Mouse (Mus musculus) neural tube, embryonic 10.5 days (tissue): ENCODE results near the gene Stk4.

Experiments used
- DNase-seq: peaks from one replicate; pipeline ENCODE4 v3.0.0-alpha.2; 2017; ENCODE audit warnings: low spot score; ENCODE audit errors: extremely low spot score

Gene Stk4

DNA sequence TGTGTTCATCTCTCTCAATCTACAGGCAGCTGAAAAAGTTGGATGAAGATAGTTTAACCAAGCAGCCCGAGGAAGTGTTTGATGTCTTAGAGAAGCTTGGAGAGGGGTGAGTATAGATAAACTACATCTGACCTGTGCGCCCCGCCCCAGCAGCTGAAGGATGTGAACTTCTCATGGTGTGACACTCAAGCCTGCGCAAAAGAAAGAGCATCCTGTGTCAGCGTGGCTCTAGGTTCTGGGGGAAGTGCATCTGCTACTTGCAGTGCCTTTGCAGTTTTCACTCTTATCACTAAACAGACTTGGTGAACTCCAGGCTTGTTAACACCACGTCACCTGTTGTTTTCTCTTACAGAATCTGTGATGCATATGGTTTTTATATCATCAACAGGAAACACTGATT lies 9.4 kb downstream of the Stk4 start:
- DNase-seq, result no peak

GRCm38 (mm10) chr2:164081577-164081976 lies 11.5 kb downstream of the Stk4 start:
- no peak for DNase-seq

DNA sequence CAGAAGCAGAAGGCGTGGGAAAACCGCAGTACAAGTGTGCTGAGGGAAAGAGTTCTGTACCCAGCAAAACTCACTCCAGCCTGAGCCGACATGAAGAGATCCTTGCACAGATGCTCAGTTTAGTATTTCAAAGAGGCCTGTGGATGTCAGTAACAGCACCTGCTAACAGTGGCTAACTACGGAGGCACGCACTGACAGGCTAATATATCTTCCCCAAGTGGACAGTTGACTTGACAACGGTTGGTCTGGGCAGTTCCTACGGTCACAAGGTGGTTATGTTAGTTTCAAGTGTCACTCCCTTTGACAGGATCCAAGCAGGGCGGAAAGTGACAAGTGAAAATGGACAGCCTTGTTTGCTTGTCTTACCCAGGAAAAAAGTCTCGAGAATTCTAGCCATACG lies 12.1 kb downstream of the Stk4 start:
- no peak for DNase-seq

GRCm38 (mm10) chr2:164083609-164084341 lies 13.7 kb downstream of the Stk4 start:
- no peak for DNase-seq

DNA sequence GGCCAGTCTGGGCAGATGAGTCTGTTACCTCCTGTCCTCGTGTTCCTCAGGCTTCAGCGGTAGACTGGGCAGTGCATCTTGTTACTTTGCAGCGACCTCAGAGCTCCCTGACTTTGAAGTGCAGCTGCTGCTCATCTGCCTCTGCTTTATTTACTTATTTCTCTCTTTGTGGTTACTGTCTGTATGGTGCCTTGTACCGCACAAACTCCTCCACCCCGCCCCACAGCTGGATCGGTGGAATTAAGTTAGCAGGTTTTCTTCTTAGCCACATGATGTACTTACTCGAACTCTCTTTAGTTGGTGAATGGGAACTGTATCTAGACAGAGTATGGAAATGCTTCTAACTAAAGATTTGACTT lies 14.2 kb downstream of the Stk4 start:
- no peak for DNase-seq

- no peak for DNase-seq
These were observed 17.4 kb downstream of the Stk4 start for GRCm38 (mm10) chr2:164087416-164088017.

DNA sequence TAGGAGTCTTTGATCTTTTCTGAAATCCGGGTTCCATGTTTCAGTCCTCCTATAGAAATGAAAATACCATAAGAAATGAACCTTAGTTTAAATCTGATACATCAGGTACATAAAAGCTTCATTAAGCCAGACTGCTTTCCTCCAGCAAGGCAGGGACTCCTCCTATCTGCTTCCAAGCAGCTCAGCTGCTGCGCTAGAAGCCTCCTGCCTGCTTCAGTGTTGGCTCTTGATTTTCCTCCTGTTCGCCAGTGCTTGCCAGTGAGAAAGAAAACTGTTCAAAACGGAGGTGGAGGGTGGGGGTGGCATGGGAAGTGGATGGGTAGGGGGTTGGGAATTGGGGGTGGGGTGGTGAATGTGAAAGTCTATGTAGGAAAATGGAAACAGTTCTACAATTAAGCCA lies 19.4 kb downstream of the Stk4 start:
- DNase-seq, result no peak

DNA sequence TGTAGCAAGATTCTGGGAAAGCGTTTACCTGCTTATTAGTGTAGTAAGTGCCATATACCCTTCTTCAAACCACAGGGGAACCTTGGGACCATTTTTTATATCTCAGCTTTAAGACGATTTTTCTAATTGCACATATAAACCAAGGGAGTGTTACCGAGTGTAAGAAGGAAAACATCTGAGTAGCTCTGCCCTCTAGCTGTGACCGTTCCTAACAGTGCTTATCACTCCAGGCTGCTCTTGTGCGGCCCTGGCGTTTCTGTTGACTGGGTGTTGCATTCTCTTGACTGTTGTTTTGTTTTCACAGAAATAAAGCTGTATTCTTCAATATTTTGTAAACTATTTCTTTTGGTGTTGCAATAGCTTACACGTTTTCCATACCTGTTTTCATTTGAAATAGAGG lies 24.0 kb downstream of the Stk4 start:
- no peak for DNase-seq

GRCm38 (mm10) chr2:164098603-164099250 lies 28.6 kb downstream of the Stk4 start:
- DNase-seq, result no peak

DNA sequence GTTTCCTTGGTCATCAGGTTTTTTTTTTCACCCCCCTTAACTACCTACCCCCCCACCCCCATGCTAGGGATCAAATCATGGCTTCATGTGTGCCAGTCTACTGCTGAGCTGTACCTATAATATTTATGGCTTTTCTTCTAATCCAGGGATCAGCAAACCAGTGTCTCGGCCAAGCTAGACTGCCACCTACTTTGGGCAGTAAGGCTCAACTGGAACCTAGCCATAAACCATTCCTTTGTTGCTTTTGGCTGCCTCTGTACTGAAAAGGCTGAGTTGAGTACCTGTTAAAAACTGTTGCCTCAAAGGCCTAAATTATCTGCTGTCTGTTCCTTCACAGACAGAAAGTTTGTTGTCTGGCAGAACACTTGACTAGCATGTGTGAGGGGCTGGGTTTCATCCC lies 31.8 kb downstream of the Stk4 start:
- no peak for DNase-seq

DNA sequence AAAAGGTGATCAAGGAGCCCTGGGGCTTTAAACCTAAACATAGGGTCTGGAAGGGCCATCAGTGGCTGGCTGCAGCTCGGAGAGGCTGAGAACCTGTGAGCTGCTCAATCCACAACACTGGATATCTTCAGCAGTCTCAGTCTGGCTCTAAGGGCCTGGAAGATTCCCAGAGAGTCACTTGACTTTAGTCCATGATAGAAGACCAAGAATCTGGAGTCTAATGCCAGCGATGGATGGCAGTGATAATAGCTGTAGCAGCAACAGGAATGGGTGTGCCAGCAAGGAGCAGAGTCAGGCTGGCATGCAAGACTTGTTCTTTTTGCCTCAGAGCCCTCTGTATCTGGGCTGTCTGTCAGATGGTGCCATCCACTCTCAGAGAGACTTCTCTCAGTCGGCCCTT lies 32.2 kb downstream of the Stk4 start:
- DNase-seq, result no peak

DNA sequence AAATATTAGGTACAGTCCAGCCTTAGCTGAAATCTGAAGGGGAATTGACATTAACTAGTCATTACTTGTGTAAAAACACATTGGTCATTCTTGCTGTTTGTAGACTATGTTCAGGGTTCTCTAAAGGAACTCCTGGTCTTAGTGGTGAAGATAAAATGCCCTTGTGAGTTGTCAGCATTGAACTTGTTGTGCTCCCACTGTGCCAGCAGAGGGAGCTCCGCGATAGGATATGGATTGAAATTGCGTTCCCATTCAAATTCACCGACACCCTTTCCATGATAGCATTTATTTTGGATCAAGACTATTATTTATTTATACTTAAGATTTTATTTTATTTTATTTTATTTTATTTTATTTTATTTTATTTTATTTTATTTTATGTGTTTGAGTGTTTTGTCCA lies 33.4 kb downstream of the Stk4 start:
- peak; percentile 45 for DNase-seq

DNA sequence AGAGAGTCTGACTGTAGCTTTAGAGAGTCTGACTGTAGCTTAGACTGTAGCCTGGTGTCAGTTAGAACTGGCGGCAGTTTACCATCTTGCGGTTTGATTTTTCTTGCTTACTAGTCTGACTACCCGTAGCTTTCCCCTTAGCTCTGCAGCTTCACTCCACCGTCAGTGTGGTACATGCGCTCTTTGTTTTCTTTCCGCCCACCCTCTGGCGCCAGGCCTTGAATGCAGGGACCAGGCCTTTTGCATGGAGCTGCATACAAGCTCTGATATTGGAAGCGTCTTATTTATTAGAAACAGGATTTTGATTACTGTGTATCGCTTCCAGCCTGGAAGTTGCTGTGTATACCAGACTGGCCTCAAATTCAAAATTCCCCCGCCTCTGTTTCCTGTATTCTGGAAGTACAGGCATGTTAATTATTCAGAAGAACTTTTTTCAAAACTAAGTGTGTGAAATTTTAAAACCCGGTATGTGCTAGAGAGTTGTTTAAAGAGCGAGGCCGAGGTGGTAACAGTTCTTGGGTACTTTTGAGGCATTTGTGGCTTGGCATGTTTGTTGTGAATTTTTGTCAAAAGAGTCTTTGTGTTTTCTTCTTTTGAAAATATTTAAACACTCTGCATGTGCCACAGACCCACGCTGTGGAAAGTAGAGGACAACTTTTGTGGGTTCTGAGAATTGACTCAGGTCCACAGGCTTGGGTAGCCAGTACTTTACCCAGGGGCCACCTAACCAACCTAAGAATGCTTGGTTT lies 36.3 kb downstream of the Stk4 start:
- DNase-seq, result no peak

DNA sequence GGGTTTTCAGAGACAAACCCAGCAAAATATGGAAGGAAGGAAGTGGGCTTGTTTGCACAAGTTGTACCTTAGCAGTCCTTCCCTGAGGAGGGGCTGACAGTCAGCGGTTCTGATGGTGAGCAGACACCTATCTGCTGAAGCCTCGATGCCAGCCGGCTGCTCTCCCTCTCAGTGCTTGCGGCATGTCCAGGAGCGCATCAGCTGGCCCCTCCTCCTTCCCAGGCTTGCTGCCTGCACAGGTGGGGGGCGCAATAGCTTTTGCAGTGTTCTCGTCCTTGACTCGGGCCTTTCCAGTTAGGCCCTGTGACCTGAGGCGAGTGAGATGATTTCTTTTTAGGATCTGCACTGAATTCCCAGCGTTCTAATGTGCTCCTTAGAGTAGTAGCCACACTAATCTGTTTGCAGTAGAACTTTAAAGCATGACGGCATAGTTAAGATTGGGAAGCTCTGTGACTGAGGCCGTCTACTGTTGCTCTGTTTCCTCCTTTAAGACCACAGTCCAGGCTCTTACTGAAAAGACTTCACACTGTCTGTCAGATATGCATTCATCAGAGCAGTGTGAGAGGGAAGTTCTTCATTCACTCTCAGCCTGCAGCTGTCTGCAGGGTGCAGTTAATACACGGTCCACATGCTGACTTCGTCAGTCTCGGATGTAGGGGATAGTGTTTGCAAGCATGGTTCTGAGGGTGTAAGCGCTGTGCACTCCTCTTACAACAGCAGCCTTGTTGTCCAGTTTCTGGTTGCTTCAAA lies 37.2 kb downstream of the Stk4 start:
- DNase-seq, result no peak

GRCm38 (mm10) chr2:164108501-164108900 lies 38.4 kb downstream of the Stk4 start:
- DNase-seq, result no peak

DNA sequence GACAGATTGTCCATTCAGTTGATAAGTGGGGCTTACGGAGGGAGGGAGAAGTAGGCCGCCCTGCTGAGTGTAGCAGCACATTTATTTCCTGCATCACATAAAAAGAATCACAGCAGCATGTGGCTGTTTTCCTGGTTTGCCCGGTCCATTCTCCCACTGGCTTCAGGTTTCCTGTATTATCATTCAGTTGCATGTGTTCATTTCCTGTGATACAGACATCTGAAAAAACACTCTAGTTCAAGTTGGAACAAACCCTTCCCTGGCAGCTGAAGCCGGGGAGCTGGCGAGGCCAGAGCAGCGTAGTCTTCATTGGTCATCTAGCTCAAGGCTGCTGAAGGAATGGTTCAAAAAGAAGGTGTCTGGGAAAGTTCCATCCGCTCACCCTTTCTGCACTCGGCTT lies 41.4 kb downstream of the Stk4 start:
- DNase-seq, result no peak

- no peak for DNase-seq
These were observed 43.9 kb downstream of the Stk4 start for GRCm38 (mm10) chr2:164114051-164114450.

DNA sequence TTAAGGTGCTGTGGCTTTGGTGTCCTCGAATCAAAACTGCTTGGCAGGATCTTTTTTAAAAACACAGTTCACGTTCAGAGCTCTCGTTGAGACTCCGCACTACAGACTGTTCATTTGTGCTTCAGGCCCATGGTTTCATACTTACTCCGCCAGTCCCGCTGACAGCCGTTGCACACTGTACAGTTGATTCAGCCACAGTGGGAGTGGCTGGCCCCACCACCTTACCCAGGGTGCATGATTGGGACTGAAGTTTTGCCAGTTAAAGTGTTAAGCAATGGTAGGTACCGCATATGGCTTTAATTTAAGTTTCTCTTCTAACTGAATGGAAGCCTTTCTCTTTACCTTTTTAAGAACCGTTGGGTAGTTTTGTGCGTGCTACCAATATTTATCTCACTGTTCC lies 45.4 kb downstream of the Stk4 start:
- DNase-seq, result no peak

DNA sequence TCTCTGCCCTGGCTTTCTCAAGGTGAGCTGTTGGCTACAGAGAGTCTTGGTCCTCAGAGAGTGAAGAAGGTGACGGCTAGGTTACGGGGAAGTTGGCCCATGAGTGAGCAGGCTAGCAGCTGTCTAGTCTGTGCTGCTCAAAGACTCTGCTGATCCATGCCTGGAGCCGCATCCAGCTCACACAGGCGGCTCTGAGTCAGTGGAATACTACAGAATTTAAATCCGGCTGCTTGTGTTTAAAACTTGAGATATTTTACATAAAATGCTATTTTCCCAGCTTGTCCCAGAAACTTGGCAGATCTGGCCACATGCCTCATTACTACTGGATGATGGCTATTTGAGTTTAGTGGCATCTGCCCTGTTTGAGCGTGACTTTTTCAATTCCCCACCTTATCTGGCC lies 49.4 kb downstream of the Stk4 start:
- no peak for DNase-seq

DNA sequence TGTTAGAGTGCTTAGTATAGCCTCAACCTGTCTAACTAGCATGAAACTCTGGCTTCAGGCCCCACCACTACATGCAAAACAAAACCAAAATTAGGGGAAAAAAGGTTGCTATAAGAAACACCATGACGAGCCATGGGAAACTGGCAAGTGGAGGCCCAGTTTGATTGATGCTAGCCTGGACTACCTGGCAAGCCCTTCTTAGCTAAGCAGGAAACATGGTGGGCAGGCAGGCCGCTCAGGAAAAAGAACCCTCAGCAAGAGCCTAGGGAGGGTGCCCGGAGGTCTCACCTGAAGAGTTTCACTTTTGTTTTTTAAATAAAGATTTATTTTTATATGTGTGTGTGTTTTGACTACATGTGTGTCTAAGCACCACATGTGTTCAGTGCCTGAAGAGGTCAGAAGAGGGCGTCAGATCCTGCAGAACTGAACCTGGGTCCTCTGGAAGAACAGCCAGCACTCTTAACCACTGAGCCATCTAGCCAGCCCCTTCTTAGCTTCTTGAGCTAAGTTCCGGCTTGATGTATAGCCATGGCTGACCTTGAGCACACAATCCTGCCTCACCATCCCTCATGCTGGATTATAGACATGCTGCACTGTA lies 53.1 kb downstream of the Stk4 start:
- no peak for DNase-seq

- DNase-seq, result no peak
These were observed 56.4 kb downstream of the Stk4 start for GRCm38 (mm10) chr2:164126533-164126955.
